10 mouse cellular contexts compared by ENCODE assay signal in the genomic region with DNA sequence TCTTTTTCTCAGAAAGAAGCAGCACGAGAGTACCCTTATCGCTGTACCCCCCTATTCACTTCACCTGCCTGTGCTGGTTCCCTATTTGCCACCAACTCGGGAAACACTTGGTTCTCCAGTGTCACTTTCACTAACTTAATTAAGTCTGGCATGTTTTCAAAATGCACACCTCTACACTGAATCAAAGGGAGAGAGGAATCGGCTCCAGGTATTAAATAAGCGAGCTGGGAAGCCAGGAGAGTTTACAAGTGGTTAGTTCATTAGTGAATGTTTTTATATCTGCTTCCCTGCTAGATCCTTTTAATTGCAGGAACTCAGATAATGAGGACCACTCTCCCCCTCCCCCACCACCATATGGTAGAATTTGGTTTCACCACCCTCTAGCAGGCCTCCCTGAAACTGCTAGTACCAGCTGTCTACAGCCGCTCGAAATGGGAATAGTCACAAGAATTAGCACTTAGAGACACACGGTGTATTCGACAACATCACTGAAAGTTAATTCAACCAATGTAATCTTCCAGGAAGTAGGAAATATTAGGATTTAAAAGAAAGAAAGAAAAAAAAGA. TPM values are rescaled to one million over a fixed set of nuclear protein-coding genes. Genes with fewer than 3 reads are reported as not detected.
DNase-seq lines count a peak whose midpoint lies in the region; ATAC-seq lines count a peak whose summit lies in the region.
"Had no signal": no experiment of that assay in that cellular context is flagged by ENCODE, and none has a peak within 500 bp of the region (broad histone marks: within the 10 kb centered on the region; RNA-seq: fewer than 3 reads in every experiment).

No protein-coding gene starts in this region.

- peaks cover 6% of the 10 kb centered on the region; the same call in 1 of the 2 replicates for H3K4me1 ChIP-seq in forebrain, embryonic 14.5 days (ENCODE audit: control insufficient read depth, insufficient read depth, low read length)
- peaks cover 17% of the 10 kb centered on the region for H3K4me1 ChIP-seq in limb, embryonic 11.5 days (ENCODE audit: control insufficient read depth, insufficient read depth, low read length)

- 15% methylated on average over 9 of the region's 9 CpGs for WGBS in forebrain, embryonic 14.5 days
- WGBS in limb, embryonic 11.5 days, result 19% methylated on average over 9 of the region's 9 CpGs

- no peaks in the 10 kb centered on the region for H3K27me3 ChIP-seq in forebrain, embryonic 14.5 days (replicated peaks; ENCODE audit: control insufficient read depth, insufficient read depth, low read length)
- no peaks in the 10 kb centered on the region for H3K27me3 ChIP-seq in limb, embryonic 11.5 days (ENCODE audit: control insufficient read depth, insufficient read depth, low read length)

- H3K27ac ChIP-seq in forebrain, embryonic 14.5 days (ENCODE audit: low read depth, low read length), result no peak overlapping the region
- H3K27ac ChIP-seq in limb, embryonic 11.5 days (replicated peaks; ENCODE audit: low read depth, low read length), result peak overlapping the region; percentile 11; the same call in 1 of the 2 replicates

- H3K4me2 ChIP-seq in forebrain, embryonic 14.5 days (ENCODE audit: low read length), result peak overlapping the region; percentile 9; the same call in 1 of the 2 replicates
- H3K4me2 ChIP-seq in limb, embryonic 11.5 days (ENCODE audit: low read depth, severe bottlenecking), result 0 out of 2 replicates have a peak overlapping the region, but pooled peaks have one; percentile 16

- peak; percentile 93 for ATAC-seq in forebrain, embryonic 14.5 days
- peak; percentile 61; the same call in 1 of the 2 replicates for ATAC-seq in limb, embryonic 11.5 days (ENCODE audit: insufficient number of reproducible peaks, low FRiP score, low TSS enrichment, low read depth)
- no peak for ATAC-seq in granulocyte monocyte progenitor cell, adult 5-6 weeks (replicated peaks; ENCODE audit: poor library complexity, severe bottlenecking)

- H3K36me3 ChIP-seq in forebrain, embryonic 14.5 days (ENCODE audit: control insufficient read depth, insufficient read depth, low read length), result no peaks in the 10 kb centered on the region
- H3K36me3 ChIP-seq in limb, embryonic 11.5 days (ENCODE audit: control insufficient read depth, insufficient read depth, low read length), result no peaks in the 10 kb centered on the region

- H3K9me3 ChIP-seq in forebrain, embryonic 14.5 days (replicated peaks; ENCODE audit: control insufficient read depth, low read length), result no peaks in the 10 kb centered on the region
- H3K9me3 ChIP-seq in limb, embryonic 11.5 days (ENCODE audit: control insufficient read depth, low read length), result no peaks in the 10 kb centered on the region

- DNase-seq in embryo, embryonic 11 days, result peak; percentile 52
- DNase-seq in embryo, embryonic 10 days (ENCODE audit: low spot score), result no peak
- DNase-seq in cerebellum, adult 11 months, result peak; percentile 46
- peak; percentile 92 for DNase-seq in forebrain, embryonic 14.5 days (ENCODE audit: low spot score)
- peak; percentile 69 for DNase-seq in limb, embryonic 11.5 days (ENCODE audit: low spot score)
- no peak for DNase-seq in ovary, postnatal 36 days (ENCODE audit: low spot score)
- no peak for DNase-seq in lung, postnatal 4 days
- DNase-seq: kidney, postnatal 36 days; lung, postnatal 10 days had no signal

- H3K9ac ChIP-seq in forebrain, embryonic 14.5 days (ENCODE audit: low read length), result no peak overlapping the region
- no peak overlapping the region for H3K9ac ChIP-seq in limb, embryonic 11.5 days (ENCODE audit: low read length)

- no peak overlapping the region for H3K4me3 ChIP-seq in forebrain, embryonic 14.5 days (ENCODE audit: low read depth, low read length)
- no peak overlapping the region for H3K4me3 ChIP-seq in limb, embryonic 11.5 days (ENCODE audit: low read depth, low read length)

RNA-seq across cellular contexts. Expression of a gene that starts 28.2 kb away (rescaled TPM):
- polyA plus RNA-seq in forebrain, embryonic 14.5 days (2014; fragmentation: Nextera tagmentation; extraction: Ambion mirVana), result 27.9 and 28.5 TPM in 2 replicates
- 27.6 and 33.2 TPM in 2 replicates for polyA plus RNA-seq in limb, embryonic 11.5 days (2014; fragmentation: Nextera tagmentation; extraction: Ambion mirVana)
- not detected in 2 replicates for total RNA-seq in granulocyte monocyte progenitor cell, adult 5-6 weeks (2014; fragmentation: Nextera tagmentation)
- not detected in 2 replicates for total RNA-seq in granulocyte monocyte progenitor cell, adult 5-6 weeks (2017)

RNA-seq across cellular contexts. Expression of a gene that starts 30.1 kb away (rescaled TPM):
- 6.3 and 7.7 TPM in 2 replicates for polyA plus RNA-seq in forebrain, embryonic 14.5 days (2014; fragmentation: Nextera tagmentation; extraction: Ambion mirVana)
- 7.4 and 10.2 TPM in 2 replicates for polyA plus RNA-seq in limb, embryonic 11.5 days (2014; fragmentation: Nextera tagmentation; extraction: Ambion mirVana)
- total RNA-seq in granulocyte monocyte progenitor cell, adult 5-6 weeks (2014; fragmentation: Nextera tagmentation), result not detected in 2 replicates
- not detected in 2 replicates for total RNA-seq in granulocyte monocyte progenitor cell, adult 5-6 weeks (2017)

RNA-seq across cellular contexts. Expression of a gene that starts 55.1 kb away (rescaled TPM):
- 4.0 and 4.2 TPM in 2 replicates for polyA plus RNA-seq in forebrain, embryonic 14.5 days (2014; fragmentation: Nextera tagmentation; extraction: Ambion mirVana)
- polyA plus RNA-seq in limb, embryonic 11.5 days (2014; fragmentation: Nextera tagmentation; extraction: Ambion mirVana), result 6.3 and 6.5 TPM in 2 replicates
- 12.1 and 17.7 TPM in 2 replicates for total RNA-seq in granulocyte monocyte progenitor cell, adult 5-6 weeks (2014; fragmentation: Nextera tagmentation)
- 16.7 and 17.3 TPM in 2 replicates for total RNA-seq in granulocyte monocyte progenitor cell, adult 5-6 weeks (2017)

Comparison
In these comparisons a context has a peak if more than half of its experiments do, and no peak if none do; other contexts are left out.
1. DNase-seq: peak in embryo, embryonic 11 days (single experiment), cerebellum, adult 11 months (single experiment), forebrain, embryonic 14.5 days (single experiment) and limb, embryonic 11.5 days (single experiment); none in embryo, embryonic 10 days (single experiment), ovary, postnatal 36 days (single experiment) and lung, postnatal 4 days (0 of 2).